ENCODE assay signal across 9 mouse cellular contexts in the genomic region with DNA sequence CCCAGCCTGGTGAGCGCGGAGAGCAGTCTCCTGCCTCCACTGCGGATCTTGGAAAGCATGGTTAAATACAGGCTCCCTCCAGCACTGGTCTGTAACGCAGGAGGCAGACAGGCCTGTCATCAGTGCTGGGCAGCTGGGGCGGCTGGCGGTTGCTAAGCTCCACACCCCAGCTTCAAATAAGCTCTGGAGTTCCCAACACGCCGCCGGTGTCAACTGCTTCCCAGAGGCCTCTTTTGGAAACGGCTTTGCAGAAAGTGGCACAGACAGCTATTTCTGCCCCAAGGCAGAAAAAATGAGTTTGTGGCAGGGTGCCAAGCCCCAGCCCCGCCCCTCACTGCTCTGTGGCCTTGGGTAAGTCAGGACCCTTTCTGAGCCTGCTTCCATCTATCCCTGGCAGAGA.
DNase-seq lines count a peak whose midpoint lies in the region; ATAC-seq and TF ChIP-seq lines count a peak whose summit lies in the region.
"Had no signal": no experiment of that assay in that cellular context is flagged by ENCODE, and none has a peak within 500 bp of the region (broad histone marks: within the 10 kb centered on the region; RNA-seq: fewer than 3 reads in every experiment).

No protein-coding gene starts in this region.

- TF ChIP-seq CTCF in brain, embryonic 14.5 days (IDR thresholded peaks at IDR 0.05; ENCODE audit: borderline replicate concordance, extremely low read depth, insufficient read depth, insufficient read length): no peak
- TF ChIP-seq CTCF in midbrain, postnatal 0 days (IDR thresholded peaks at IDR 0.05): no peak

- H3K9ac ChIP-seq in midbrain, postnatal 0 days (replicated peaks; ENCODE audit: low read length, poor library complexity, severe bottlenecking): no peak overlapping the region

- peaks cover 5% of the 10 kb centered on the region for H3K4me1 ChIP-seq in midbrain, postnatal 0 days (ENCODE audit: insufficient read depth, low read length)

- DNase-seq in kidney, postnatal 14 days: peak; percentile 35
- no peak for DNase-seq in kidney, adult 11 months
- peak; percentile 88 for DNase-seq in brain, embryonic 14.5 days (ENCODE audit: low read depth)
- peak; percentile 46 to 65 for DNase-seq in frontal cortex, postnatal 10 days (ENCODE audit: low spot score in 2 of 2)
- peak; percentile 62 for DNase-seq in midbrain, postnatal 0 days (ENCODE audit: low spot score)
- no peak for DNase-seq in thymus, postnatal 14 days
- no peak for DNase-seq in kidney, adult 18-20 months

- H3K27me3 ChIP-seq in midbrain, postnatal 0 days (ENCODE audit: insufficient read depth, low read length): no peaks in the 10 kb centered on the region
- H3K27me3 ChIP-seq: Patski had no signal

- no peaks in the 10 kb centered on the region for H3K36me3 ChIP-seq in midbrain, postnatal 0 days (ENCODE audit: insufficient read depth, low read length)

- no peak overlapping the region for H3K4me2 ChIP-seq in midbrain, postnatal 0 days (ENCODE audit: low read depth, low read length, poor library complexity, severe bottlenecking)

- TF ChIP-seq POLR2A in brain, embryonic 14.5 days (IDR thresholded peaks at IDR 0.05; ENCODE audit: borderline replicate concordance, extremely low read depth, insufficient read depth, insufficient read length, poor library complexity, severe bottlenecking): no peak

- WGBS in midbrain, postnatal 0 days: 30% methylated on average over 11 of the region's 11 CpGs

- ATAC-seq in midbrain, postnatal 0 days (ENCODE audit: low FRiP score): no peak
- ATAC-seq in cerebellum, adult (ENCODE audit: insufficient number of reproducible peaks, low FRiP score, low TSS enrichment): no peak
- ATAC-seq: Patski had no signal

- no peak overlapping the region for H3K4me3 ChIP-seq in midbrain, postnatal 0 days (ENCODE audit: low read depth, low read length)

- H3K27ac ChIP-seq in midbrain, postnatal 0 days (ENCODE audit: low read depth, low read length): peak overlapping the region; percentile 43; the same call in 1 of the 2 replicates

- H3K9me3 ChIP-seq in midbrain, postnatal 0 days (ENCODE audit: low read length): no peaks in the 10 kb centered on the region

Comparison
In these comparisons a context has a peak if more than half of its experiments do, and no peak if none do; other contexts are left out.
1. DNase-seq: peak in kidney, postnatal 14 days (single experiment), brain, embryonic 14.5 days (single experiment), frontal cortex, postnatal 10 days (2 of 2) and midbrain, postnatal 0 days (single experiment); none in kidney, adult 11 months (single experiment), thymus, postnatal 14 days (single experiment) and kidney, adult 18-20 months (single experiment).